Mouse (Mus musculus) embryo, embryonic 10.5 days (tissue): ENCODE results near the gene Gpr39.

Source experiments
- DNase-seq: peaks from one replicate; pipeline ENCODE4 v3.0.0-alpha.2; 2015; ENCODE audit warnings: low spot score

The Gpr39 gene

DNA sequence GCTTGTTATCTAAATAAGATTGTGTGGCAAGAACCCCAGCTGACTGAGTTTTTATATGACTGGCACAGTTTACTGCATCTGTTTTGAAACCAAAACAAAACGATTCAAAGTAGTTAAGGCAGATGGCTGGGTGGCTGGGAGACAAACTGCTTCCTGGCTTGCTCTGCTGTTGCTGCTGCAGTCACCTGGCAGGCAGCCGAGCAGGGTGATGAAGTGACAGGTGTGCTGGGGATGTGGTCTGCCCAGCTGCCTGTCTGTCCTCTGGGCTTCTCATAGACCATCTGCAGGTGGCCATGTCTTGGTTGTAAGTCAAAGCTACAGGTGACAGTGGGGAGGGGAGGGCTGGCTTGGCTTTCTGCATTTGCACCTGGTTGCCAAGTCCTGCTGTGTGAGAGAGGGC is 131.6 kb downstream of the Gpr39 start:
- no peak for DNase-seq

DNA sequence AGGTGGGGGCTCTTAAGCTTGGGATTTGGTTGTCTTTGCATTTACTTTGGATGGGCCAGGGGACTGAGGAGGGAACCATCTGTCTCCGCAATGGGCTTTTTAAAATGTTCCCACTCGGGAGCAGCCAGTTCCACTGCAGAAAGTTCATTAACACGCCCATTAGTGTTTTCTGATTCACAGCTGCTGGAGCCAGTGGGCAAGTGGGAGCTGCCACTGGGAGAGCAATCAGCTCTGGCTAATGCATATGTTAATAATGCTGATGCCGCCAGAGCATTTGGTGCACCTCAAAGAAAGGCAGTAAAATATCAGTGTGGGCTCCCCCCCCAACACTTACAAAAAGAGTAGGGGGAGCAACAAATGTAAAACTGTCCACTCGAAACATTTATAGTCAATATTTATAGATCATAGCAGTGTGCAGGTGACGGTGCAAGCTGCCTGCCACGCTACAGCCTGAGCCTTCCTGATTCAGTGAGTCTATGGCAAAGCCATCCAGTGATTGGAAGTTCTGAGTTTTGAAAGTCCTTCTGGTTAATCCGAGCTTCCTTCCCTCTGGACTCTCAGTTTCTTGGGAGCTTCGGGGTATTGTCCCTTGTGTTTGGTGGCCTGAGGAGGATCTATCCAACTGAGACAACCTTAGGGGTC is 136.5 kb downstream of the Gpr39 start:
- no peak for DNase-seq

DNA sequence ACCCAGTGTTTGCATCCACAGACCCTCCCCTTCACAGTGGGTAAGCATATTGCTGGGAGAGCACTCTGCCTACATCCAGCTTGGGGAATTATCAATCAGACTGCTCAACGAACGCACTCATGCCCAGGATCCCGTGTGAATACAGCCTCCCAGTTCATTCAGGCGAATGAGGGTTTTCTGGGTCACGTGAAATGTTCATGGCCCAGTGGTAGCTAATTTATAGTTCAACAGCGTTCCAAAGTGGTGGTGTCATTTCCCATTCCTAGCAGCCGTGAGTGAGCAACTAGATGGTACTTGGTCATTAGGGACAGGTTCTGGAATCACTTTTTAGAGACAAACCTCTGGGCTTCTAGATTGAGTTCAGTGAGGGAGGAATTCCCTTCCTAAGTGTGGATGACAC is 144.3 kb downstream of the Gpr39 start:
- no peak for DNase-seq

DNA sequence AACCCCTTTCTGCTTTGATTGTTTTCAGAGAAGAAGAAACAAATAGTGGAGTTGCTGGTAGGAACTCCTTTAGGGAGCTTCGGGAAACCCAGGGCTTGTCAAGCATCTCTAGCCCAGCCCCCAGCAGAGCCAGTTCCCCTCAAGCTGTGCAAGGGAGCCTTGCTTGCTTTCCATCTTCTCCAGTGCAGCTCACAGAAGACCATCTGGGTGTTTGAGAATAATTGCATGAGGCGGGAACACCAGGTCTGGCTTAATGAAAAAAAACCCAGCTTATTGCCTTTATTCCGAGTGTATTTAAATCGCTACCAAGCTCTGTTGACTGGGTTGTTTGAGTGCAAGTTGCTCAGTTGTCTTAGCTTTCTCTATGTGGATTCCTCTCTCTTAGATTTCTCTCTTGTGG is 146.8 kb downstream of the Gpr39 start:
- no peak for DNase-seq

DNA sequence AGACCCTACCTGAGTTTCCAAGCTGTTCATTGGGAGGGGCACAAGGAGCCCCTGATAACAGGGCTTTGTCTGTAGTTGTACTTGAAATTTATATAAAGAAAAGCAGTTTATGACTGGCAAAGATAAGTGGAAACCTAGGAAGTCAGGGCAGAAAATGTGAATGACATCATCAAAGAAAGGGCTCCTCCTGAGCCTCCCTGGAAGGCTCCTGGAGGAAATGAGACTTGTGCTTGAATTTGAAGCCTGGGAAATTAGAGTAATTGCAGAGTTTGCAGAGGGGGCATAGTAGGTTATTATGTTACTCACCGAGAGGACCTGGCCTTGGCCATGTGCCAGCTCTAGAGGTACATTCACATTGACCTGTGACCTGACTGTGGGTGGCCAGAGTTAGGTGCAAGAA is 160.7 kb downstream of the Gpr39 start:
- no peak for DNase-seq

DNA sequence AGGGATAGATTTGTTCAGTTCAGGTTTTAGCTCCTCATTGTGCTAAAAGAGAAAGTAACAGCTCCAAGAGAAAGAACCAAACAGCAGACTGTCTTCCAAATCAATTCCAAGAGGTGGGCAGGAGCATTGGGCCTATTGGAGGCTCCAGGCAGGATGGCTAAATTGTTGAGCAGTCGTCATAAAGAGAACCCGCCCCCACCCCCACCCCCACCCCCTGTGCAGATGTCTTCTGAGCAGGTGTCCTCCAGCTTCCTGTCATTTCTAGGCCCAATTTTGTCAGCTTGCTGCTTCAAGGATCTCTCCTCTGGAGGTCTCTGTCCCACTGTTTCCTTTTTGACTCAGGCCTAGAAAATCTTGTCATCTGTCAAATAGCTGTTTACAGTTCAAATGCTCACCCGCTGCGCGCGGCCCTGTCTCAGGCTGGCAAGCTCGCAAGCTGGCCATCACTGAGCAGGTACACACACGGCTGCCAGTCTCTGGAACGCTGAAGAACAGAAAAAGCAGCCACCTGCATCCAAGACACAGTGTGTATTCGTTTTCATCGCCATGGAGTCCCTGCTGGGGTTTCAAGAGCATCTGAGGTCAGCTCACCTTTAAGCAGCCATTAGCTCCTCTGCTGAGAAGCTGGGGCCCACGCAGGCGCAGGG is 163.1 kb downstream of the Gpr39 start:
- DNase-seq = no peak

DNA sequence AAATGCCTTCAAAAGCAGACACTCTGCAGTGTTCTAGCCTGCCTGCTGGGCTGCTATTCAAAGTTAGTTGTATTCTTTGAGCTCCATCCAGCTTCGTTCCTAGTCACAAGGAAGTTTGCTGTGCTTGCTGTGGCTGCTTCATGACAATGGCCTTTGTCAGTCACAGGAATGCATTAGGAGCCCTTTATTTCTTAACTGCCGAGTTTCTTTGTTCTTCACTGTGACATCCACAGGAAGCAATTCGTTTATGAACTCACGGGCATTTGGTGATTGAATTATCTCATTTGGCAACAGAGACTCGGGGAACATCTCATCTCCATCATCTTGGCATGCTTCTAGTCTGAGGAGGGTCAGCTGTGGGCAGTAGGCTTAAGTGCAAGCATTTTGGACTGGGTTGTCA is 177.9 kb downstream of the Gpr39 start:
- DNase-seq = peak; percentile 53

DNA sequence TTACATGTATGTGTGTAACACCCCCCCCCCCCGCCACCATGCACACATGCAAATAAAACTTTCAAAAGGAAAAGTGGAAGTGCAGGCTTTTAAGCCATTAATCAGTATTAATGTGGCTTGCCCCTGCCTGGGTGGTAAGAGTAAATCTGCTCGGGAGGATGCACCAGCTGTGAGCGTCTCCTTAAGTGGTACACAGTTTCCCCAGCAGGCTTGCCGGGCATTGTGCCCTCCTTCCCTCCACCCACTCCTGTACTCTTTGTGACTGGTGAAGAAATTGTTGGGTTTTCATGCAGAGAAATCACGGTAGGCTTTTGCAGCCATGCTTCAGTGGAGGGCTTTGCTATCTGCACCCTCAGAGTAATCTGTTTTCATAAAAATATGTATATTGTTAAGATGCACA is 181.8 kb downstream of the Gpr39 start:
- DNase-seq = no peak

DNA sequence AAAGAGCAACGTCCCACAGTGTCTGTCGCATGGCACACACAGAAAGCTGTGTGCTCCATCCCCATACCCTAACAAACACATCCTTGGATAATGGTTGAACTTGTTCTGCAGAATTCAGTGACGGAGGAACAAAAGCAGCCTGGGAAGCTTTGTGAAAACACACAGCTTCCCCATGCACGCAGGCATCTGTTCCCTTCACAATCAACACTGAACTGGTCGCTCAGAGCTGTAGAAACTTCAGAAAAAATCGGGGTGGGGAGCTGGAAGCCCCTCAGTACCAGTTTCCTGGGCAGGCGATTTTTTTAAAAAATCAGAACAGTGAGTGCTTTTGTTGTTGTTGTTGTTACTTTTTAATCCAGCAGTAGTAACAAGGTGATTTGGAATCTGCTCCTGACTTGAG is 193.3 kb downstream of the Gpr39 start:
- DNase-seq = peak; percentile 9

DNA sequence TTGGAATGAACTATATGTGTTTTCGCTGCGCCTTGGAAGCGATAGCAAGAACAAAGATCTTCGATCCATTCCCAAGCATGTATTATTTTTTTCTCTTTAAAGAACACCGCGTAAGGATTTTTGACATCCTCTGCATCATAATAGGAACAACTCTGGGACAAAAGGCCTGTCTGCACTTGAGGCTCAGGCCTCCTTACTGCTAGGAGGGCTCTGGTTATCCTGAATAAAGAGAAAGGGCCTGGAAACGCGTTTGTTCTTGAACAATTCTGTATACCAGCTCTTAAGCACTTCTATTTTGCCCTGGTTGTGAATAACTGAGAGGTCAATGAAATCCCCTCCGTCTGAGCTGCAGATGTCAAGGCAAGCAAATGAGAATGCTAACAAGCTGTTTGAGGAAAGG is 216.4 kb downstream of the Gpr39 start:
- DNase-seq = peak; percentile 6

DNA sequence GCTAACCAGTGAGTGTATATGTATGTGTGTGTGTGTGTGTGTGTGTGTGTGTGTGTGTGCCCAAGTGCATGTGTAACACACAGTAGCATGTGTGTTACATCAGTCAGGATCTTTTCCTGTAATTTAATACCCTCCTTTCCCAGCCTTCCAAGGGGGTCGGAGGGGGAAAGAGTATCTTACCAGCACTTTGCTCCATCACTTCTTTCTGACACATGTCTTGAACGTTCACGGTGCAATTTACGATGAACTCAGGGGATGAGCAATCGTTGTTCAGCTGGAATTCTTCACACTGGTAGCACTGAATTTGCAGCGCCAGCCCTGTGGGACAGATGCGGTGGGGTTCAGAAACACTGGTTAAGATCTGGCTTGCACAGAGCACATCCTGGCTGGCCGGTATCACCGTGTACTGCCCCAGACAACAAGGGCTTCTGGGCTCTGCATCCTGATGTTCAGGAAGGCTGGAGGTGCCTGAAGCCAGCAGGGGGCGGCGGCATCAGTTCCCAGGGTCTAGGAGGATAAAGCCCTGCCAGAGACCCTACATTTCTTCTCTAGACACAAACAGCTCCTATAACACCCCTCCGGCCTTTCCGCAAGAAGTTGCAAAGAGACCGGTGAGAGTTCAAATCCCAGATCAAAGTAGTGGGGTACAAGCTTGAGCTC is 233.5 kb downstream of the Gpr39 start:
- peak; percentile 74 for DNase-seq

DNA sequence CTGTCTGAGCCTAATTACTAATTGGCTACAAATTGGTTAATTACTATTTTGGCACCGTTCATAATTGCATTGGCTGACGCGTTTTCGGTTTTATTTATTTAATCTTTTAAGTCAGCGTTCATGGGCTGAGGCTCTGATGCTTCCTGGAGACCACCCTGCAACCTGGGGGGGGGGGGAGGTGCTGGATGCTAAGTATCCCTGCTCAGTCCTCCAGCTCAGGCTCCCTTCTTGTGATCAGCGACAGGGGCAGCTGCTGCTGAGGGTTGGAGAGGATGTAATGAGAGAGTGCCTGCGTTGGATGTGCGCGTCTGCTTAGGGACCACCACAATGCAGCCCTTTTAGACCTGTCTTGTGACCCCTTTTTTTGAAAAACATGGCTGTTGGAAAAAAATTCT is 234.1 kb downstream of the Gpr39 start:
- peak; percentile 33 for DNase-seq

DNA sequence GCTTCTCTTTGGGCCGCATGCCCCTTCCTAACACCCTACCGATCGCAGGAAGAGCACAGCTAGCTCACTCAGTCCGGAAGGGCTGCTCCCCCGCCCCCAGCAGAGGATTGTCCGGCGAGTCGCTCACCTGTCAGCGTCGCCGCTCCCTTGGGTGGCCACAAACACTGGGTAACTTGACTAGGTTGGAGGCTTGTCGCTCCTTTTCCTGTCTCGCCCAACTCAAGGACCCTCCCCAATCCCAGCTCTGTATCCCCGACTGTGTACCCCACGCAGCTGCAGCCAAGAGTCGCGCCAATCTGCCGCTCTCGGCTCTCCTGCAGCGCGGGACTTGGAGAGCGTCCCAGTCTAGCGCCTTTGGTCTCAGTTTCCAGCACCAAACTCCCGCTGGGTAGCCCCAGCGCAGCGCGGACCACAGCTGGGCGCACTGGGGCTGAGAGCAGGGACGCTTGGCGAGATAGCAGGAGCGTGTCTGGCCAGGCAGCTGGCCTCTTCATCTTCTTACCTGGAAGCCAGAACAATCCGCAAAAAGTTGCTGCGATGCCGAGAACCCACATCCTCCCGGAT is 234.6 kb downstream of the Gpr39 start:
- DNase-seq = peak; percentile 38

DNA sequence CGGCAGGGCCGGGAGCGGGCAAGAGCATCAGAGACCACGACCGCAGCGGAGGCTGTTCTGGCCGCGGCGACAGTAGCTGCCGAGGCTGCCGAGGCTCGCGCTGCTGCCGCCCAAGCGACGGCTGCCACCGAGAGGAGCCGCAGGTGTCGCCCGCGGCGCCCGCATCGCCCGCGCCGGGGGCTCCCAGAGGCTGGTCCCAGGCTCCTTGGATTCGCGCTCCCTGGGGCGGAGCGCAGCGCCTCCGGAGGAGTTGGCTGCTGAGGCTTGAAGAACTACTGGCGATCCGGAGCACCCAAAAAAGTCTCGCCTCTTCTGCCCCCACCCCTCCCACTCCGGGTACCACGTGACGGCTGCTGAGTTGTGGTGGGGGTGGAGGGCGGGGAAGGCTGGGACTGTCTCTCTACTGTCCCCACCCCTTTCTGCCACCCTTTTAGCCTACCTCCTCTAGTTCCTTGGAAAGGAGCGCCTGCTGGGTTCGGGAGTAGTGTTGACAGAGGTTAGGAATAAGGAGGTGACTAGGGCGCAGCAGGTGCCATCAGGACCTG is 235.2 kb downstream of the Gpr39 start:
- peak; percentile 45 for DNase-seq

DNA sequence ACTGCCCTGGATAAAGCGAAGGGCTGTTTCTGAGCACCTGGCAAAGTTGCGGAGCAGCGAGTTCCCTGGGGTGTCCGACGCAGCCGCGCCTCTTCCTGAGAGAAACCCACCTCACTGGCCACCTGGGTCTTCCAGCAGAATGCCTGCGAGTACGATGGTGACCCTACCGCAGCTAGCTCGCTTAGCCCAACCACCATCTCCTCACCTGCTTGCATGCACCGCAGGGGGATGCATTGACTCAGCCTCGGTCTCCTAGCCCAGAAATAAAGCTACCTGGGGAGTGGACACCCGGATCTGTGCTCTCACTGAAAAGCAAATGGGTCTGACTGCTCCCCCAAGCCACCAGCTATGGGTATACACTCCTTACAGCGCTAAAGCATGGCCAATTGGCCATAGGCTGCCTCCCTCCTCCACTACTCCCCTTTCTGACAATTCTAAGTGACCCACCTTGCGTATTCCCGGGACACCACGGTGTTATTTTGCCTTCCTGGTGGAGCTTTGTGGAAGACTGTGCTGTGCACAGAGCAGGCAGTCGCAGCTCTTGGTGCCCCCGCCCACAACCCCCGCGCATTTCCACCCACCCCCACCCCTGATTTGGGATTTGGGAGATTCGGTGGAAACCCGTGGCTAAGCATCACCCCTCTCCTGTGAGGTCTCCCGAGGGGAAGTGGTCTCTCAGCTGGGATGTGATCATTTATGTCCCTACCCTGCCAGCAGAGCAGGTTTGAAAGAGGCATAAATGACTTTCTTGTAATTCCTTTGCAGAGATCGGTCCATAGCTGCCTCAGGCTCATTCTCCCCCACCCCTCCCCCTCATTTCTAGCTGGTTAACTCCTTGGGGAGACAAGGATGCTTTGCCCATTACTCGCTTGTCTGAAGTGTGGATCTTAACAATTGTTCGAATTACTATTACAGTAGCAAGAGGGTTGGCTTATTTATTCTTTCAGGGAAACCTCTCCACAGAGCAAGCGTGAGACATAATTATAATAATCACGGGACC is 236.1 kb downstream of the Gpr39 start, which contains the start of gene Lypd1:
Gene Lypd1 (minus strand): TSS at position 501 of the 1,000 bp plus-strand sequence.
- peak; percentile 24 for DNase-seq

DNA sequence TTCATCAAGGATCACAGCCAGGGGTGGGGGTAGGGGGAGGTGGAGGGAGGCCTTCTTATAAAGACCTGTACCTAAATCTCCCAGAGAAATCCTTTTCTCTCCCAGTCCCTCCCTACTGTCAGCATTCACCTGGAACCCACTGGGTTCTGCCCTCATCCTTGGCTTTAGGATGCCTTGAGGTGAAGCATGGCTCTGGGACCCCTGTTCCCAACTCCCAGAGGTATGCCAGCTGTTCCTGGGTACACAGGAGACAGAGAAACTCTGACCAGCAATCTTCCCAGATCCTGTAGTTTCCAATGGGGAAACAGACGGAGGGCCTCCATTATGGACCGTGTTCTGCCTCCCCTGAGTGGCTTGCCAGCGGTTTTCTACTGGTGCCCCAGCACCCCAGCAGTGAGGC is 243.9 kb downstream of the Gpr39 start:
- no peak for DNase-seq

DNA sequence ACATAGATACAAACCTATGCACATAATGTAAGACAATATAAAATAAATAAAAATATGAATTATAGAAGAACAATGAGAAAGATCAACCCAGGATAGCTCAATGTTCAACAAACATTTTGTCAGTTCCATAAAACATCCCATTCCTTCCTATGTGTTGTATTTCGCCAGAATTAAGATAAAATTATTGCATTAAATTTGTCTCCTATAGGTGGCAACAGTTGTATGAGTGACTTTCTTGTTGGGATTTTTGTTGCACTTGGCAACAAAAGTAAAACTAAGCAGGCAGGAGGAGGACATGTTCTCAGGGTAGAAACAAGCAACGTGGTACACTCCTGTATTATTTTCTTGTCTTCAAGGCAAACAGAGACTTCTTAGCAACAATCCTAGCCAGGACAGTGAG is 246.3 kb downstream of the Gpr39 start:
- DNase-seq = no peak
